Mouse (Mus musculus): ENCODE measurements around the gene Olfr166. TPM values are rescaled to one million over a fixed set of nuclear protein-coding genes. Genes with fewer than 3 reads are reported as not detected.
"Not testable (repeated sequence)": the region's sequence is repeated elsewhere in the genome, so short reads cannot be mapped to it uniquely, and the experiment has no call there.

The Olfr166 gene
- not detected in 2 replicates for total RNA-seq (2017)

- ATAC-seq (replicated peaks; ENCODE audit: low read depth, poor library complexity, severe bottlenecking), result no peak
Observed at GRCm38 (mm10) chr16:19483394-19483793, at the start of gene Olfr166. Olfr166 (plus strand) TSS chr16:19483694.

GRCm38 (mm10) chr16:19458741-19459140 lies 24.8 kb upstream of the Olfr166 start:
- not testable (repeated sequence) for ATAC-seq (replicated peaks; ENCODE audit: low read depth, poor library complexity, severe bottlenecking)

DNA sequence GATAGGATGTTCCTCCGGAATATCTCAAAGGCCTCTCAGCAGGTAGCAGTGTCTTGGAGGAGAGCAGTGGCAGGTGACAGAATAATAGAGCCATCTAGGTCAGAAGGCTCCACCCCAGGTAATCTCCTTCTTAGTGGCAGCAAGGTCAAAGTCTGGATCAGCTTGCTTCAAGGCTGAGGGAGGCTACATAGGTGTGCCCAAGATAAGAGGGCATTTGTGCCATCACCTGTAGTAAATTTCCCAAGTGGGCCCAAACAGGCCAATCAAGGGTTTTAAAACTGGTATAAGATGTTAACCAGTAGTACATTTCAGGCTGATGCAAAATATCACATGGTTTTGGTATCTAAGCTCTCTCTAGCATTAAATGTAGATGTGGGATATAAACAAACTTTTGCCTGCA lies 19.1 kb upstream of the Olfr166 start:
- no peak for ATAC-seq (replicated peaks; ENCODE audit: low read depth, poor library complexity, severe bottlenecking)

- no peak for ATAC-seq (replicated peaks; ENCODE audit: low read depth, poor library complexity, severe bottlenecking)
Observed at GRCm38 (mm10) chr16:19522166-19522565, 38.7 kb downstream of the Olfr166 start, which contains the start of gene Olfr167. Olfr167 (minus strand) TSS chr16:19522266.

DNA sequence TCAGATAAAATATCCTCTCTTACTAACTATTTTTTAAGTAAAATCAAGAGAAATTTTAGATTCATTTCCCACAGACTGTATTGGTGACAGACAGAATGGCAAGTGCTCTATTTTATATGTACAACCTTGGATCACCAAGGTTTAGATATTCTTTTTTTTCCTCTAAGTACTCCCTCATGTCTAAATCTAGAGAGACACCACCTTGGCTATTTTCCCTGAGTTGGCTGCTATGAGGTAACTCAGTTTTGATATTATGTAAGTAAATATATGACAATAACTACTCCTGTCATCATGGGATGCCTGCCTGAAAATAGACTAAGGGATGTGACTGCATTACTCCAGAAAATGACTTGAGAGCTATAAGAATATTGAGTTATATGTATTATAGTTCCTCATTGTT lies 52.0 kb downstream of the Olfr166 start, which contains the start of gene Olfr168:
Olfr168 (minus strand) TSS at position 101 of the 400 bp plus-strand sequence.
- no peak for ATAC-seq (replicated peaks; ENCODE audit: low read depth, poor library complexity, severe bottlenecking)

Other genes starting within 250 kb of the Olfr166 start
- gene Olfr164, start 169.6 kb upstream of the Olfr166 start, total RNA-seq (2017), result not detected in 2 replicates
- not detected in 2 replicates for gene Olfr165, start 60.6 kb upstream of the Olfr166 start, total RNA-seq (2017)
- gene Olfr167, start 38.6 kb downstream of the Olfr166 start, total RNA-seq (2017), result not detected in 2 replicates
- gene Olfr168, start 51.9 kb downstream of the Olfr166 start, total RNA-seq (2017), result not detected in 2 replicates
- gene Olfr169, start 88.1 kb downstream of the Olfr166 start, total RNA-seq (2017), result not detected in 2 replicates
- gene Olfr170, start 128.2 kb downstream of the Olfr166 start, total RNA-seq (2017), result not detected in 2 replicates
- gene Olfr171, start 146.2 kb downstream of the Olfr166 start, total RNA-seq (2017), result not detected in 2 replicates
- gene Lamp3, start 222.7 kb downstream of the Olfr166 start, total RNA-seq (2017), result 0.14 and 0.15 TPM in 2 replicates